Mouse (Mus musculus): Measurements from ENCODE around the gene Zfp329. TPM values are rescaled to one million over a fixed set of nuclear protein-coding genes. Genes with fewer than 3 reads are reported as not detected.
A peak's percentile ranks its signal among the peaks of the same experiment; 100 is the strongest.
"Not testable (repeated sequence)": the region's sequence is repeated elsewhere in the genome, so short reads cannot be mapped to it uniquely, and the experiment has no call there.

Zfp329 gene
- total RNA-seq (2017): 10.1 to 23.3 TPM (median 10.4 TPM) in 3 replicates

- peak; percentile 94 for ATAC-seq (replicated peaks; ENCODE audit: insufficient number of reproducible peaks, low FRiP score, low TSS enrichment, poor library complexity, severe bottlenecking)
Observed at GRCm38 (mm10) chr7:12818521-12819295, at the start of gene Zfp329. Gene Zfp329, minus strand, starts transcription at chr7:12818858.

GRCm38 (mm10) chr7:12835779-12836178 lies 17.1 kb upstream of the Zfp329 start:
- ATAC-seq (replicated peaks; ENCODE audit: insufficient number of reproducible peaks, low FRiP score, low TSS enrichment, poor library complexity, severe bottlenecking): no peak

GRCm38 (mm10) chr7:12835193-12835671 lies 16.6 kb upstream of the Zfp329 start:
- ATAC-seq (replicated peaks; ENCODE audit: insufficient number of reproducible peaks, low FRiP score, low TSS enrichment, poor library complexity, severe bottlenecking): peak; percentile 27; the same call in 1 of the 2 replicates

- peak; percentile 96 for ATAC-seq (replicated peaks; ENCODE audit: insufficient number of reproducible peaks, low FRiP score, low TSS enrichment, poor library complexity, severe bottlenecking)
Observed at GRCm38 (mm10) chr7:12834162-12835120, 15.8 kb upstream of the Zfp329 start, which contains the start of gene Zfp110. Gene Zfp110, plus strand, starts transcription at chr7:12834761.

- no peak for ATAC-seq (replicated peaks; ENCODE audit: insufficient number of reproducible peaks, low FRiP score, low TSS enrichment, poor library complexity, severe bottlenecking)
Observed at GRCm38 (mm10) chr7:12815566-12815965, 3.1 kb downstream of the Zfp329 start.

GRCm38 (mm10) chr7:12803727-12804071 lies 15.0 kb downstream of the Zfp329 start:
- ATAC-seq (replicated peaks; ENCODE audit: insufficient number of reproducible peaks, low FRiP score, low TSS enrichment, poor library complexity, severe bottlenecking): no peak

GRCm38 (mm10) chr7:12802866-12803726 lies 15.6 kb downstream of the Zfp329 start, which contains the start of gene Zscan18:
Gene Zscan18, minus strand, starts transcription at chr7:12803635.
- ATAC-seq (replicated peaks; ENCODE audit: insufficient number of reproducible peaks, low FRiP score, low TSS enrichment, poor library complexity, severe bottlenecking): 0 out of 2 replicates have a peak, but pooled peaks have one; percentile 43

- ATAC-seq (replicated peaks; ENCODE audit: insufficient number of reproducible peaks, low FRiP score, low TSS enrichment, poor library complexity, severe bottlenecking): no peak
Observed at GRCm38 (mm10) chr7:12799554-12799953, 19.1 kb downstream of the Zfp329 start.

GRCm38 (mm10) chr7:12797971-12798370 lies 20.7 kb downstream of the Zfp329 start:
- ATAC-seq (replicated peaks; ENCODE audit: insufficient number of reproducible peaks, low FRiP score, low TSS enrichment, poor library complexity, severe bottlenecking): no peak

- ATAC-seq (replicated peaks; ENCODE audit: insufficient number of reproducible peaks, low FRiP score, low TSS enrichment, poor library complexity, severe bottlenecking): not testable (repeated sequence)
Observed at GRCm38 (mm10) chr7:12792624-12793023, 26.0 kb downstream of the Zfp329 start.

GRCm38 (mm10) chr7:12788025-12788424 lies 30.6 kb downstream of the Zfp329 start:
- ATAC-seq (replicated peaks; ENCODE audit: insufficient number of reproducible peaks, low FRiP score, low TSS enrichment, poor library complexity, severe bottlenecking): no peak

GRCm38 (mm10) chr7:12787333-12787732 lies 31.3 kb downstream of the Zfp329 start:
- no peak for ATAC-seq (replicated peaks; ENCODE audit: insufficient number of reproducible peaks, low FRiP score, low TSS enrichment, poor library complexity, severe bottlenecking)

GRCm38 (mm10) chr7:12780151-12780830 lies 38.4 kb downstream of the Zfp329 start:
- ATAC-seq (replicated peaks; ENCODE audit: insufficient number of reproducible peaks, low FRiP score, low TSS enrichment, poor library complexity, severe bottlenecking): peak; percentile 66; the same call in 1 of the 2 replicates

GRCm38 (mm10) chr7:12779782-12780150 lies 38.9 kb downstream of the Zfp329 start:
- ATAC-seq (replicated peaks; ENCODE audit: insufficient number of reproducible peaks, low FRiP score, low TSS enrichment, poor library complexity, severe bottlenecking): no peak

- ATAC-seq (replicated peaks; ENCODE audit: insufficient number of reproducible peaks, low FRiP score, low TSS enrichment, poor library complexity, severe bottlenecking): no peak
Observed at GRCm38 (mm10) chr7:12779141-12779540, 39.5 kb downstream of the Zfp329 start.

GRCm38 (mm10) chr7:12774606-12775005 lies 44.1 kb downstream of the Zfp329 start:
- no peak for ATAC-seq (replicated peaks; ENCODE audit: insufficient number of reproducible peaks, low FRiP score, low TSS enrichment, poor library complexity, severe bottlenecking)

- no peak for ATAC-seq (replicated peaks; ENCODE audit: insufficient number of reproducible peaks, low FRiP score, low TSS enrichment, poor library complexity, severe bottlenecking)
Observed at GRCm38 (mm10) chr7:12774111-12774510, 44.5 kb downstream of the Zfp329 start.

All from monocyte, adult 5-6 weeks (primary cell).